In the genomic region with DNA sequence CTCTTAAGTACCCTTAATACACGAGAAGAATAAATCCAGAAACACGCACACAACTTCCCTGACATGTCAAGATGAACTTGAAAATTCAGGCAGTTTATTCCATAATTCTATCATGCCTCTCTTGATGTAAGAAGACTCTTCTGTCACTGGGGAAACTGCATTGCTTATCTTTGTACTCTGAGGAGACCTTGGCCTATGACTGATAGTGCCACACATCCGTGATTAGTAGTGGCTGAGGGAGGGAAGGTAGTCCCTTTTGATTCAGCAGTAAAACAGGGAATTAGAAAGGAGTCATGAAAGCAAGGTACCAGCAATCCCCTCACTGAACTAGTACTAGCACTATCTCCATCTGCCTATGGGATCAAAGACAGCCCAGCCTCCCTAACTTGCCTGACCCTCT, we compare ENCODE assay signal across 20 mouse cellular contexts. TPM values are rescaled to one million over a fixed set of nuclear protein-coding genes. Genes with fewer than 3 reads are reported as not detected.
DNase-seq lines count a peak whose midpoint lies in the region; ATAC-seq lines count a peak whose summit lies in the region.
"Had no signal": no experiment of that assay in that cellular context is flagged by ENCODE, and none has a peak within 500 bp of the region (broad histone marks: within the 10 kb centered on the region; RNA-seq: fewer than 3 reads in every experiment).

No protein-coding gene starts in this region.

- H3K27ac ChIP-seq in liver, embryonic 12.5 days = no peak overlapping the region
- no peak overlapping the region for H3K27ac ChIP-seq in liver, embryonic 15.5 days (replicated peaks)
- no peak overlapping the region for H3K27ac ChIP-seq in heart, embryonic 11.5 days (ENCODE audit: low read depth, low read length)
- H3K27ac ChIP-seq: embryonic facial prominence, embryonic 10.5 days; forebrain, embryonic 13.5 days; gastrocnemius, adult 2 months; heart, embryonic 13.5 days; hindbrain, embryonic 15.5 days had no signal

- WGBS in liver, embryonic 12.5 days (ENCODE audit: insufficient replicate concordance) = 54% methylated on average over 3 of the region's 3 CpGs
- 58% methylated on average over 3 of the region's 3 CpGs for whole genome bisulfite sequencing in liver, embryonic 15.5 days (ENCODE audit: insufficient replicate concordance)
- WGBS in heart, embryonic 11.5 days (ENCODE audit: insufficient replicate concordance) = 63% methylated on average over 3 of the region's 3 CpGs

- DNase-seq in adrenal gland, adult 2 months = peak; percentile 52
- DNase-seq in adrenal gland, postnatal 10 days = no peak
- no peak for DNase-seq in liver
- no peak for DNase-seq in urinary bladder, postnatal 14 days (ENCODE audit: low spot score)
- DNase-seq: cerebellum, adult 18-20 months; cerebellum, adult 9-11 months; cerebellum, postnatal 36 days; forebrain, postnatal 0 days; gastrocnemius, adult 2 months; gastrocnemius, postnatal 25 days; heart, postnatal 36 days had no signal

- no peak overlapping the region for H3K9ac ChIP-seq in liver, embryonic 12.5 days
- no peak overlapping the region for H3K9ac ChIP-seq in liver, embryonic 15.5 days
- H3K9ac ChIP-seq in heart, embryonic 11.5 days (ENCODE audit: low read depth, low read length) = no peak overlapping the region
- H3K9ac ChIP-seq: forebrain, embryonic 13.5 days; forebrain, postnatal 0 days; heart, embryonic 13.5 days; hindbrain, embryonic 15.5 days had no signal

- no peak overlapping the region for H3K4me2 ChIP-seq in liver, embryonic 12.5 days
- no peak overlapping the region for H3K4me2 ChIP-seq in liver, embryonic 15.5 days
- no peak overlapping the region for H3K4me2 ChIP-seq in heart, embryonic 11.5 days
- H3K4me2 ChIP-seq: forebrain, embryonic 13.5 days; heart, embryonic 13.5 days; hindbrain, embryonic 15.5 days had no signal

- peak; percentile 84 for ATAC-seq in liver, embryonic 12.5 days
- peak; percentile 51; the same call in 1 of the 2 replicates for ATAC-seq in liver, embryonic 15.5 days (ENCODE audit: insufficient read depth)
- ATAC-seq in heart, embryonic 11.5 days (replicated peaks; ENCODE audit: insufficient number of reproducible peaks, low FRiP score, low TSS enrichment) = no peak
- ATAC-seq: activated CD4-positive, CD25-positive, alpha-beta regulatory T cell, adult 4 months; forebrain, embryonic 13.5 days; forebrain, postnatal 0 days; Patski had no signal

- H3K9me3 ChIP-seq in liver, embryonic 12.5 days (replicated peaks) = no peaks in the 10 kb centered on the region
- no peaks in the 10 kb centered on the region for H3K9me3 ChIP-seq in liver, embryonic 15.5 days (replicated peaks)
- no peaks in the 10 kb centered on the region for H3K9me3 ChIP-seq in heart, embryonic 11.5 days (replicated peaks; ENCODE audit: control insufficient read depth, low read length)
- H3K9me3 ChIP-seq: embryonic facial prominence, embryonic 10.5 days; forebrain, embryonic 13.5 days; heart, embryonic 13.5 days; hindbrain, embryonic 15.5 days had no signal

- H3K4me1 ChIP-seq in liver, embryonic 12.5 days = peaks cover 34% of the 10 kb centered on the region
- H3K4me1 ChIP-seq in liver, embryonic 15.5 days (replicated peaks) = peaks cover 14% of the 10 kb centered on the region
- no peaks in the 10 kb centered on the region for H3K4me1 ChIP-seq in heart, embryonic 11.5 days (ENCODE audit: control insufficient read depth, insufficient read depth, low read length)
- H3K4me1 ChIP-seq: embryonic facial prominence, embryonic 10.5 days; hindbrain, embryonic 15.5 days had no signal

- H3K36me3 ChIP-seq in liver, embryonic 12.5 days = no peaks in the 10 kb centered on the region
- H3K36me3 ChIP-seq in liver, embryonic 15.5 days (replicated peaks) = no peaks in the 10 kb centered on the region
- H3K36me3 ChIP-seq in heart, embryonic 11.5 days (ENCODE audit: control insufficient read depth, insufficient read depth, low read length) = no peaks in the 10 kb centered on the region
- H3K36me3 ChIP-seq: embryonic facial prominence, embryonic 10.5 days; hindbrain, embryonic 15.5 days had no signal

- H3K4me3 ChIP-seq in liver, embryonic 12.5 days = no peak overlapping the region
- H3K4me3 ChIP-seq in liver, embryonic 15.5 days (replicated peaks) = no peak overlapping the region
- no peak overlapping the region for H3K4me3 ChIP-seq in heart, embryonic 11.5 days (ENCODE audit: low read depth, low read length)
- H3K4me3 ChIP-seq: embryonic facial prominence, embryonic 10.5 days; forebrain, embryonic 13.5 days; gastrocnemius, adult 2 months; heart, embryonic 13.5 days; hindbrain, embryonic 15.5 days had no signal

- no peaks in the 10 kb centered on the region for H3K27me3 ChIP-seq in liver, embryonic 12.5 days (replicated peaks)
- H3K27me3 ChIP-seq in liver, embryonic 15.5 days = no peaks in the 10 kb centered on the region
- no peaks in the 10 kb centered on the region for H3K27me3 ChIP-seq in heart, embryonic 11.5 days (ENCODE audit: control insufficient read depth, insufficient read depth, low read length)
- H3K27me3 ChIP-seq: forebrain, embryonic 13.5 days; heart, embryonic 13.5 days; hindbrain, embryonic 15.5 days; Patski had no signal

RNA-seq across cellular contexts. Expression of a gene that starts 22.6 kb away (rescaled TPM):
- 10 to 100 TPM; 16.1 to 20.2 TPM for total RNA-seq in adrenal gland, adult 2 months (2021)
- 0.65 and 1.00 TPM in 2 replicates for polyA plus RNA-seq in adrenal gland, adult 2 months (2012; rRNA removed)
- total RNA-seq in adrenal gland, postnatal 10 days (2021) = 10 to 100 TPM; 15.7 to 23.0 TPM
- 1.1 and 1.3 TPM in 2 replicates for polyA plus RNA-seq in liver, embryonic 12.5 days (2016; fragmentation: Nextera tagmentation; extraction: Ambion mirVana)
- polyA plus RNA-seq in liver, embryonic 15.5 days (2015; fragmentation: Nextera tagmentation; extraction: Ambion mirVana) = 0.77 and 0.91 TPM in 2 replicates
- 2.2 and 3.0 TPM in 2 replicates for polyA plus RNA-seq in heart, embryonic 11.5 days (2014; fragmentation: Nextera tagmentation; extraction: Ambion mirVana)
